ENCODE assay signal across 8 mouse cellular contexts in the genomic region with DNA sequence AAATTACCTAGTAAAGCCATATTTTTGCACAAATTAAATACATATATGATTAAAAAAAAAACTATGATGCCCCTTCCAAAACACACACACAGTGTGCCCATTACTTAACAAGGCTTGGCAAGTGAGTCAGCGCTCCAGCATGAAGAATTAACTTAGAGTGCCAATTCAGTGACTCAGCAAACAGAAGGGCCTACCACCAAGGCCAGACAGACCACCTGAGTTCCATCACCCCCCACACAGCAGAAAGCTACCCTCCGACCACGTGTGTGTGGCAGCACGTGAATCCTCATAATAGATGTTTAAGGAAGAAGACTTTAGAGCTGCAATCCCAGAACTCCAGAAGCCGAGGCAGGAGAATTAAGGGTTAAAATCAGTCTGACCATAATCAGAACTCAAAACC. TPM values are rescaled to one million over a fixed set of nuclear protein-coding genes. Genes with fewer than 3 reads are reported as not detected.
A peak's percentile ranks its signal among the peaks of the same experiment; 100 is the strongest.
DNase-seq lines count a peak whose midpoint lies in the region; ATAC-seq and TF ChIP-seq lines count a peak whose summit lies in the region.

No protein-coding gene starts in this region.

- H3K36me3 ChIP-seq in kidney, postnatal 0 days (ENCODE audit: insufficient read depth, low read length), result peaks cover 23% of the 10 kb centered on the region
- H3K36me3 ChIP-seq in heart, postnatal 0 days (replicated peaks; ENCODE audit: control insufficient read depth, insufficient read depth, low read length), result peaks cover 42% of the 10 kb centered on the region
- H3K36me3 ChIP-seq in midbrain, embryonic 10.5 days, result peaks cover 54% of the 10 kb centered on the region

- ATAC-seq in kidney, postnatal 0 days (replicated peaks; ENCODE audit: low FRiP score, low read depth), result no peak
- ATAC-seq in heart, postnatal 0 days (ENCODE audit: insufficient read depth, low read depth), result no peak

- H3K4me2 ChIP-seq in kidney, postnatal 0 days (ENCODE audit: low read length), result peak overlapping the region; percentile 83
- peak overlapping the region; percentile 90 for H3K4me2 ChIP-seq in heart, postnatal 0 days (ENCODE audit: low read depth, low read length)

- H3K4me1 ChIP-seq in kidney, postnatal 0 days (replicated peaks; ENCODE audit: insufficient read depth, low read length), result peaks cover 10% of the 10 kb centered on the region; the same call in 1 of the 2 replicates
- H3K4me1 ChIP-seq in heart, postnatal 0 days (ENCODE audit: control insufficient read depth, insufficient read depth), result peaks cover 11% of the 10 kb centered on the region; the same call in 1 of the 2 replicates
- H3K4me1 ChIP-seq in midbrain, embryonic 10.5 days, result peaks cover 15% of the 10 kb centered on the region

- H3K27ac ChIP-seq in kidney, postnatal 0 days, result no peak overlapping the region
- H3K27ac ChIP-seq in heart, postnatal 0 days (ENCODE audit: low read depth), result peak overlapping the region; percentile 98; the same call in 1 of the 2 replicates
- 0 out of 2 replicates have a peak overlapping the region, but pooled peaks have one; percentile 99 for H3K27ac ChIP-seq in midbrain, embryonic 10.5 days (replicated peaks)

- no peak for DNase-seq in kidney, postnatal 0 days (ENCODE audit: low spot score)
- DNase-seq in kidney, postnatal 10 days, result no peak
- peak; percentile 42 for DNase-seq in adrenal gland, postnatal 10 days
- DNase-seq in heart, postnatal 0 days (ENCODE audit: low spot score), result no peak
- DNase-seq in midbrain, embryonic 10.5 days (ENCODE audit: low spot score), result no peak
- no peak for DNase-seq in thymus, postnatal 14 days
- no peak for DNase-seq in left cerebral cortex, postnatal 36 days (ENCODE audit: low spot score in 2 of 2)
- no peak for DNase-seq in urinary bladder, postnatal 25 days (ENCODE audit: low spot score)

- 24% methylated on average over 5 of the region's 5 CpGs for whole genome bisulfite sequencing in kidney, postnatal 0 days
- WGBS in heart, postnatal 0 days, result 26% methylated on average over 5 of the region's 5 CpGs
- 66% methylated on average over 5 of the region's 5 CpGs for WGBS in midbrain, embryonic 10.5 days

- H3K4me3 ChIP-seq in kidney, postnatal 0 days (replicated peaks; ENCODE audit: low read depth, low read length), result peak overlapping the region; percentile 91
- peak overlapping the region; percentile 92 for H3K4me3 ChIP-seq in heart, postnatal 0 days (ENCODE audit: low read depth, low read length)
- H3K4me3 ChIP-seq in midbrain, embryonic 10.5 days, result peak overlapping the region; percentile 89

- no peaks in the 10 kb centered on the region for H3K27me3 ChIP-seq in kidney, postnatal 0 days (ENCODE audit: insufficient read depth, low read length)
- no peaks in the 10 kb centered on the region for H3K27me3 ChIP-seq in heart, postnatal 0 days (ENCODE audit: control insufficient read depth, insufficient read depth, low read length)
- no peaks in the 10 kb centered on the region for H3K27me3 ChIP-seq in midbrain, embryonic 10.5 days (ENCODE audit: low read depth, poor library complexity, severe bottlenecking)

- TF ChIP-seq EP300 in heart, postnatal 0 days (IDR thresholded peaks at IDR 0.05; ENCODE audit: low read depth), result no peak

- intact Hi-C loops in left cerebral cortex, postnatal 36 days (cut with DNase I), result loop anchor here (5.0 kb wide), 1 partner anchor 35 kb away; no protein-coding TSS in a partner anchor

- TF ChIP-seq CTCF in kidney, postnatal 0 days (IDR thresholded peaks at IDR 0.05; ENCODE audit: low read depth), result no peak
- TF ChIP-seq CTCF in heart, postnatal 0 days (IDR thresholded peaks at IDR 0.05; ENCODE audit: low read depth), result no peak

- H3K9me3 ChIP-seq in kidney, postnatal 0 days (replicated peaks; ENCODE audit: low read length), result no peaks in the 10 kb centered on the region
- H3K9me3 ChIP-seq in heart, postnatal 0 days (replicated peaks; ENCODE audit: control insufficient read depth, low read length), result no peaks in the 10 kb centered on the region
- H3K9me3 ChIP-seq in midbrain, embryonic 10.5 days (replicated peaks), result no peaks in the 10 kb centered on the region

- H3K9ac ChIP-seq in kidney, postnatal 0 days (ENCODE audit: low read depth, low read length), result peak overlapping the region; percentile 94; the same call in 1 of the 2 replicates
- H3K9ac ChIP-seq in heart, postnatal 0 days (replicated peaks; ENCODE audit: low read depth, low read length), result peak overlapping the region; percentile 91; the same call in 1 of the 2 replicates

RNA-seq across cellular contexts. Expression of gene Kansl2, which starts 1.8 kb away (rescaled TPM):
- polyA plus RNA-seq in kidney, postnatal 0 days (2015; fragmentation: Nextera tagmentation; extraction: Ambion mirVana), result 87.1 and 96.3 TPM in 2 replicates
- 10 to 100 TPM; 64.8 to 77.9 TPM for total RNA-seq in adrenal gland, postnatal 10 days (2021)
- total RNA-seq in heart, postnatal 0 days (2014; rRNA removed; ENCODE audit: low replicate concordance), result 58.7 and 62.3 TPM in 2 replicates
- 60.7 and 73.1 TPM in 2 replicates for polyA plus RNA-seq in heart, postnatal 0 days (2015; fragmentation: Nextera tagmentation; extraction: Ambion mirVana)
- polyA plus RNA-seq in midbrain, embryonic 10.5 days (2016; fragmentation: Nextera tagmentation; extraction: Ambion mirVana), result 139 and 150 TPM in 2 replicates
- total RNA-seq in left cerebral cortex, postnatal 36 days (2021), result 10 to 100 TPM; 58.9 to 60.9 TPM

RNA-seq across cellular contexts. Expression of gene Ccnt1, which starts 38.4 kb away (rescaled TPM):
- polyA plus RNA-seq in kidney, postnatal 0 days (2015; fragmentation: Nextera tagmentation; extraction: Ambion mirVana), result 42.3 and 46.2 TPM in 2 replicates
- total RNA-seq in adrenal gland, postnatal 10 days (2021), result 10 to 100 TPM; 41.5 to 50.0 TPM
- total RNA-seq in heart, postnatal 0 days (2014; rRNA removed; ENCODE audit: low replicate concordance), result 20.0 and 32.8 TPM in 2 replicates
- polyA plus RNA-seq in heart, postnatal 0 days (2015; fragmentation: Nextera tagmentation; extraction: Ambion mirVana), result 21.4 and 22.3 TPM in 2 replicates
- polyA plus RNA-seq in midbrain, embryonic 10.5 days (2016; fragmentation: Nextera tagmentation; extraction: Ambion mirVana), result 59.0 and 61.3 TPM in 2 replicates
- 10 to 100 TPM; 37.0 to 45.6 TPM for total RNA-seq in left cerebral cortex, postnatal 36 days (2021)

RNA-seq across cellular contexts. Expression of gene 4930415O20Rik, which starts 38.5 kb away (rescaled TPM):
- 0.30 and 0.62 TPM in 2 replicates for polyA plus RNA-seq in kidney, postnatal 0 days (2015; fragmentation: Nextera tagmentation; extraction: Ambion mirVana)
- total RNA-seq in adrenal gland, postnatal 10 days (2021), result 1 to 10 TPM in 1 of 2 experiments, under 1 TPM in 1; 0.58 to 1.2 TPM
- not detected in 2 replicates for total RNA-seq in heart, postnatal 0 days (2014; rRNA removed; ENCODE audit: low replicate concordance)
- polyA plus RNA-seq in heart, postnatal 0 days (2015; fragmentation: Nextera tagmentation; extraction: Ambion mirVana), result 0.30 TPM in 1 of 2 replicates, not detected in the other
- polyA plus RNA-seq in midbrain, embryonic 10.5 days (2016; fragmentation: Nextera tagmentation; extraction: Ambion mirVana), result 0.43 TPM in 1 of 2 replicates, not detected in the other
- total RNA-seq in left cerebral cortex, postnatal 36 days (2021), result not detected

RNA-seq across cellular contexts. Expression of gene Olfr279, which starts 40.1 kb away (rescaled TPM):
- polyA plus RNA-seq in kidney, postnatal 0 days (2015; fragmentation: Nextera tagmentation; extraction: Ambion mirVana), result not detected in 2 replicates
- not detected for total RNA-seq in adrenal gland, postnatal 10 days (2021)
- not detected in 2 replicates for total RNA-seq in heart, postnatal 0 days (2014; rRNA removed; ENCODE audit: low replicate concordance)
- not detected in 2 replicates for polyA plus RNA-seq in heart, postnatal 0 days (2015; fragmentation: Nextera tagmentation; extraction: Ambion mirVana)
- not detected in 2 replicates for polyA plus RNA-seq in midbrain, embryonic 10.5 days (2016; fragmentation: Nextera tagmentation; extraction: Ambion mirVana)
- not detected for total RNA-seq in left cerebral cortex, postnatal 36 days (2021)

RNA-seq across cellular contexts. Expression of gene Lalba, which starts 49.8 kb away (rescaled TPM):
- polyA plus RNA-seq in kidney, postnatal 0 days (2015; fragmentation: Nextera tagmentation; extraction: Ambion mirVana), result 0.24 and 0.30 TPM in 2 replicates
- under 1 TPM in 1 of 2 experiments, not detected in 1; 0.39 TPM for total RNA-seq in adrenal gland, postnatal 10 days (2021)
- not detected in 2 replicates for total RNA-seq in heart, postnatal 0 days (2014; rRNA removed; ENCODE audit: low replicate concordance)
- 0.26 and 0.36 TPM in 2 replicates for polyA plus RNA-seq in heart, postnatal 0 days (2015; fragmentation: Nextera tagmentation; extraction: Ambion mirVana)
- polyA plus RNA-seq in midbrain, embryonic 10.5 days (2016; fragmentation: Nextera tagmentation; extraction: Ambion mirVana), result 0.47 TPM in 1 of 2 replicates, not detected in the other
- total RNA-seq in left cerebral cortex, postnatal 36 days (2021), result not detected
